Mouse (Mus musculus) kidney, adult 2 months (tissue): ENCODE results near the gene Dmkn.

Experiments used
- CTCF ChIP-seq: fragments of 200-500 bp; conservative IDR thresholded peaks from 2 replicates; pipeline ENCODE4 v1.5.1; 2011; ENCODE audit warnings: low read depth, mild to moderate bottlenecking, control low read depth, low read length, moderate library complexity, mixed read lengths; ENCODE audit not compliant: insufficient read depth, insufficient read length
- POLR2A ChIP-seq: fragments of 200-500 bp; IDR thresholded peaks from one replicate; pipeline ENCODE4 v1.6.1; 2011; ENCODE audit warnings: low read depth, low read length, control low read depth

GRCm38 (mm10) chr7:30820131-30820530 lies 56.6 kb downstream of the Dmkn start:
- TF ChIP-seq CTCF: no peak
- no peak for TF ChIP-seq POLR2A
